Mouse (Mus musculus) midbrain, embryonic 16.5 days (tissue): ENCODE results near the gene Ttc3. TPM values are rescaled to one million over a fixed set of nuclear protein-coding genes. Genes with fewer than 3 reads are reported as not detected.
A peak's percentile ranks its signal among the peaks of the same experiment; 100 is the strongest.

Experiments
- ATAC-seq: fragments of 200-750 bp; cut with Nextera tagmentation; 2 replicates; pipeline ENCODE4 v1.8.0; 2017; ENCODE audit warnings: moderate TSS enrichment
- H3K27ac ChIP-seq: fragments of 300-500 bp; sonication (generic); 2 replicates; pipeline ENCODE4 v1.5.1; 2014; ENCODE audit warnings: mild to moderate bottlenecking, low read length, mixed read lengths
- H3K27me3 ChIP-seq: fragments of 300-500 bp; sonication (generic); 2 replicates; pipeline ENCODE4 v1.6.1; 2014; ENCODE audit warnings: low read depth, low read length, mixed read lengths; ENCODE audit not compliant: control insufficient read depth, insufficient read depth
- H3K36me3 ChIP-seq: fragments of 300-500 bp; sonication (generic); 2 replicates; pipeline ENCODE4 v1.6.1; 2014; ENCODE audit warnings: mild to moderate bottlenecking, low read length, moderate library complexity, mixed read lengths; ENCODE audit not compliant: control insufficient read depth, insufficient read depth
- H3K4me1 ChIP-seq: fragments of 300-500 bp; sonication (generic); 2 replicates; pipeline ENCODE4 v1.6.1; 2014; ENCODE audit warnings: mild to moderate bottlenecking, low read length, mixed read lengths; ENCODE audit not compliant: control insufficient read depth, insufficient read depth
- H3K4me2 ChIP-seq: fragments of 300-500 bp; sonication (generic); 2 replicates; pipeline ENCODE4 v1.6.1; 2014; ENCODE audit warnings: mild to moderate bottlenecking, low read length, mixed read lengths
- H3K4me3 ChIP-seq: fragments of 300-500 bp; sonication (generic); 2 replicates; pipeline ENCODE4 v1.5.1; 2014; ENCODE audit warnings: low read depth, mild to moderate bottlenecking, low read length, moderate library complexity, mixed read lengths
- H3K9ac ChIP-seq: fragments of 300-500 bp; sonication (generic); 2 replicates; pipeline ENCODE4 v1.6.1; 2014; ENCODE audit warnings: low read depth, low read length, mixed read lengths
- H3K9me3 ChIP-seq: fragments of 300-500 bp; sonication (generic); replicated peaks from 2 replicates; pipeline ENCODE4 v1.6.1; 2014; ENCODE audit warnings: mild to moderate bottlenecking, low read length, mixed read lengths; ENCODE audit not compliant: control insufficient read depth, poor library complexity, severe bottlenecking
- WGBS: fragments of 180-500 bp; shearing (Covaris S2); extraction: QIAGEN DNeasy Blood & Tissue Kit; methylation state at CpG from one replicate; pipeline ENCODE4 v1.1.7; 2014; 5-methylcytosine and 5-hydroxymethylcytosine counted together
- polyA plus RNA-seq: library from polyadenylated mRNA; unstranded; fragments of >200 nt; fragmentation: Nextera tagmentation; extraction: Ambion mirVana; gene quantifications from 2 replicates; pipeline ENCODE4 v1.2.1, GENCODE M21; 2015

Ttc3 gene
- 1,007 and 1,053 TPM in 2 replicates for polyA plus RNA-seq

DNA sequence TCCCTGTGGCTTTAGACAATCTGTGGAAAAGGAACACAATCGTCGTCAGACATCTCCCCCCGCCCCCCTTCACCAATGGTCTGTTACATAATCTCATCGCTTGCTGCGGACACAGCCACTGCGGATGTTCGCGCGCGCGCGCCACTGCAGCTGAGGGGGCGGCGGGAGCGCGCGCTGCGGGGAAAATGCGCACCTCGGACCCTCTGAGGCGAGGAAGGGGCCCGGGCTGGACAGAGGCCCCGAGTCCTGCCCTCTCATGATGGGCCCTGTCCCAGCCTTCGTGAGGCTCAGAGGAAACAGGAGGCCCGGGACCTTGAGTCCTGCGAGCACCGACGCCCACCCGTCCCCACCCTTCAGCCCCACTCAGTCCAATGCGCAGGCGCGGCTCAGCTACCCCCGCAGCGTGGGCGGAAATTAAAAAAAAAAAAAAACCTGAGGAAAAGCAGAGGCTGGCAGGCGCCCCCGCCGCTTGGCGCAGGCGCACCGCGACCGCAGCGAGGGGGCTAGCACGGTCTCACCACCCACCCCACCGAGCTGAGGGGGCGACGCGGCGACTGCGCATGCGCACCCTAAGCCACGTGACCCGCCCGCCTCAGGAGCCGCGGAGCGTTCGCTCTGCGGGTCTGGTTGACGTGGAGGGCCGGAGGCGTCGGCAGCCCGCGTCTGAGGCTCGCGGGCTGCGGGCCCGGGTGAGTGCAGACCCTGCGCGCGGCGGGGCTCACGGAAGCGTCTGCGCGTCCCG is at the start of gene Ttc3:
Gene Ttc3 (plus strand): TSS at position 446 of the 742 bp plus-strand sequence.
- Histone ChIP-seq H3K27me3 (no peaks in the 10 kb centered on the region), H3K4me3 (peak within 1 kb of the TSS; percentile 89), H3K9ac (peak within 1 kb of the TSS; percentile 100), H3K36me3 (no peaks in the 10 kb centered on the region), H3K4me2 (peak within 1 kb of the TSS; percentile 83), H3K4me1 (peaks cover 34% of the 10 kb centered on the region), H3K9me3 (no peaks in the 10 kb centered on the region), H3K27ac (peak within 1 kb of the TSS; percentile 100)
- WGBS: under 1% methylated on average over 66 of the region's 79 CpGs
- ATAC-seq: peak; percentile 76

DNA sequence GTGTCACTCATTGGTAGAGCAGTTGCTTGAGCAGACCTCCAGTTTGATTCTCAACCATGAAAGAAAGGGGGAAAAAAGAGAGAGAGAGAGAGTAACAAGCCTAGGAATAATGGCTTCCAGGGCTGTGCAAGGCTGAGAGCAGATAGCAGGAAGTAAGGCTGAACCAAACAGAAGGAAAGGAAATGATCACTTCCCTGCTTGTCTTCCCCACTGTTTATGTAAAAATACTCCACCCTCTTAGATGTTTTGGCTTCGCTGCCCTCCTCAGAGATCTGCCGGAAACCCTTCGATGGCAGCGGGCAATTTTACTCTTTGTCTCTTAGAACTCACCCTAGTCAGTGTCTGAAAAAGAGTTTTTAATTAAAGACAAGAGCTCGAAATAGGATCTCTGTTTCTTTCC is 46.7 kb upstream of the Ttc3 start:
- 82% methylated on average over 5 of the region's 5 CpGs for WGBS
- no peak overlapping the region for H3K27ac ChIP-seq
- H3K4me2 ChIP-seq: no peak overlapping the region
- H3K9ac ChIP-seq: no peak overlapping the region
- ATAC-seq: no peak
- H3K4me3 ChIP-seq: no peak overlapping the region
- no peaks in the 10 kb centered on the region for H3K9me3 ChIP-seq
- peaks cover 4% of the 10 kb centered on the region; the same call in 1 of the 2 replicates for H3K4me1 ChIP-seq
- peaks cover 11% of the 10 kb centered on the region for H3K27me3 ChIP-seq
- no peaks in the 10 kb centered on the region for H3K36me3 ChIP-seq

DNA sequence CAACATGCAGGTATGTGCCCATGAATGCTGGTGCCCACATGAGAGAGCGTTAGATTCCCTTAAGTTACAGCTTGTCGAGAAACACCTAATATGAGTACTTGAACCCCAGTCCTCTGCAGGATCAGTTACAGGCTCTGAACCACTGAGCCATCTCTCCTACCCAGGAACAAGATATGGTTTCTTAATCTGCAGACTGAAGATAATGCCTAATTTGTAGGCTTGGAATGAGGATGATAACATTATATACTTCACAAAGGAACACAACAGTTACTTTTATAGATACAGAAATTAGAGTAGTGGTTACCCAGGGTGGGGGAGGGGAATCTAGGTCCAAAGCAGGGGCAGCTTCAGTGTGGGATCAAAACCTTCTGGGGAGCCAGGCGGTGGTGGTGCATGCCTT is 44.4 kb upstream of the Ttc3 start:
- Histone ChIP-seq H3K27ac (no peak overlapping the region), H3K36me3 (no peaks in the 10 kb centered on the region), H3K4me1 (peaks cover 15% of the 10 kb centered on the region), H3K27me3 (peaks cover 11% of the 10 kb centered on the region), H3K4me3 (no peak overlapping the region), H3K9ac (no peak overlapping the region), H3K9me3 (no peaks in the 10 kb centered on the region), H3K4me2 (no peak overlapping the region)
- WGBS: 94% methylated on average over 3 of the region's 3 CpGs
- no peak for ATAC-seq

DNA sequence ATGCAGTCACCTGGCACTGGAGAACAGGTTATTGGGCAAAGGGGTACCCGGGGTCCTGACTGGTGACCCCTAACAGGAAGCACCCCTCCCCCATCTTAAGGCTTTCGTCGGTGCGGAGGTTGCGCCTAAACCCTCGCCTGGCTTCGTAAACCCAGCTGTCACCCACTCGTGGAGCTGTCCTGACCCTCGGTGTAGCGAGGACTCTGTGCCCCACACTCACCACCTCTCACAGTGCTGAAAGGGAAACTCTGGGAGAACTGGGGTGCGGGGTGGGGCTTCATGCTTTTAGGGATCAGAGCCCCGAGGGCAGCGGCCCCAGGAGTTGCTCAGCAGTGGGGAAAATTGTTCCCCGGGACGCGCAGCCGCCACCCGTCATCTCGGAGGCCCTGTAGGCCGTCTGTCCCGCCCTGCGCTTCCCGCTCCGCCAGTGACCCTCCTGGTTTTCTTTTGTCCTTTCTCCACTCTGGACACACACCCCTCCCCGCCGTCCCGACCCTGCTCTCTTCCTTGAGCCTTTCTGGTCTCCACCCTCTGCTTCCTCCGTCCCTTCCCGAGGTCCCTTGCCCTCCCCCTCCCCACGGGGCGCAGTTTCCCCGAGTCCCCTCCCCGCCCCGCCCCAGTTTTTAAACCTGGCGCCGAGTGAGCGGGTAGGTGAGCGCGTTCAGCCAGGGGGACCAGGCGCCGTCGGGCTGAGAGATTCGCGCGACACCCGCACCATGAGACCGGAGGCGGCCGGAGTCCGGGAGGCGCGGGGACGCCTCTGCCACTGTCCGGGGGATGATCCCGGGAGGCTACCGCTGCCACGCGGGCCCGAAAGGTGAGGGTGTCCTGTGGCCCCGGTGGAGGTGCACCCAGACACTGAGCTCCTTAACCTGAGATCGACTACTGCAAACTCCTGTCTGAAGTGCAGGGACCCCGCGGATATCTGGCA is 42.4 kb upstream of the Ttc3 start, which contains the start of gene Ripply3:
Gene Ripply3 (plus strand): TSS at position 640 of the 931 bp plus-strand sequence.
- Histone ChIP-seq H3K4me1 (peaks cover 15% of the 10 kb centered on the region), H3K9ac (peak within 1 kb of the TSS; percentile 39), H3K4me2 (peak within 1 kb of the TSS; percentile 64), H3K27ac (no peak within 1 kb of the TSS), H3K9me3 (no peaks in the 10 kb centered on the region), H3K27me3 (peaks cover 11% of the 10 kb centered on the region), H3K36me3 (no peaks in the 10 kb centered on the region), H3K4me3 (peak within 1 kb of the TSS; percentile 37)
- ATAC-seq: no peak
- under 1% methylated on average over 62 of the region's 63 CpGs for WGBS

DNA sequence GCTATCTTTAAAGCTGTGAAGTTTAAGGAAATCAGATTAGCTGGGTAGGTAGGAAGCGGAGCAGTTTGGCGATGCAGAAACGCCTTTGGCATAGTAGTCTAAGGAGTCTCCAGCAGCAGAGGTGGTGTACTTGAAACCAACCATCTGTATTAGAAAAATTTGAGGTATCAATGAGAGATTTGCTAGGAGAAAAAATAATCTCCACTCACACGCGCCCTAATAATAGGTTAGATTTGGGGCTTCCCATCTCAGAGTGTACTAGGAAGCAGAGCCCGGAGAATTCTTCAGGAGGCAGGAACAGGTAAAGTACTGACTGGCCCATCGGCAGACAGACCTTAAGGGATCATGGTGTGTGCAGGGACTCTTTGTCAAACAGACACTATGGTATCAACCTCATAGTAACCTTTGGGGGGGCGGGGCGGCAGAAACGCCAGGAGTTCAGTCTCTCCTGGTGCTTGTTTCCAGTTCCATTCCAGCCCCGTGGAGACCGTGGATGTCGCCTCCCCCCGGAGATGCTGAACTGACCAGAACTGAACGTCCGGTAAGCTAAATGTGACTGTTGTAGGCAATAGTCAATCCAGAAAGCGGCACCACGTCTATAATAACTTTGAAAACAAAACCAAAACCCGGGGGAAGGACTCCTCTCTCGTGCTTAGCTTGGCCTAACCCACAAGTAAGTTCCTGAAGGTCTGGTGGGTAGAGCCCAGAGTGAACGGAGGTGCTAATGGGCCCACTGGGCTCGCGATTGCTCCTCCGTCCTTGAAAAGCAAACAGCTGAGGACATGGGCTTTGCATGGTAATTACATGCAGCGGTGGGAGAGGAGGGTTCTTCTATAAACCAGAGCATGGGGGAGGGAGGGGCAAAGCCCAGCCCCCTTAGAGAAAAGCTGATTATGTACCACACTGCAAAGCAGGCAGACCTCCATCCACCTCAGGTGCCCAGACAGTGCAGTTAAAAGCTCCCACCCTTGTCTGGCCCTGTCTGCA is 41.2 kb upstream of the Ttc3 start:
- Histone ChIP-seq H3K27me3 (peaks cover 11% of the 10 kb centered on the region), H3K4me1 (peaks cover 15% of the 10 kb centered on the region), H3K4me3 (peak overlapping the region; percentile 37; the same call in 1 of the 2 replicates), H3K9me3 (no peaks in the 10 kb centered on the region), H3K9ac (no peak overlapping the region), H3K36me3 (no peaks in the 10 kb centered on the region), H3K27ac (no peak overlapping the region), H3K4me2 (peak overlapping the region; percentile 64)
- no peak for ATAC-seq
- 5% methylated on average over 25 of the region's 25 CpGs for WGBS

DNA sequence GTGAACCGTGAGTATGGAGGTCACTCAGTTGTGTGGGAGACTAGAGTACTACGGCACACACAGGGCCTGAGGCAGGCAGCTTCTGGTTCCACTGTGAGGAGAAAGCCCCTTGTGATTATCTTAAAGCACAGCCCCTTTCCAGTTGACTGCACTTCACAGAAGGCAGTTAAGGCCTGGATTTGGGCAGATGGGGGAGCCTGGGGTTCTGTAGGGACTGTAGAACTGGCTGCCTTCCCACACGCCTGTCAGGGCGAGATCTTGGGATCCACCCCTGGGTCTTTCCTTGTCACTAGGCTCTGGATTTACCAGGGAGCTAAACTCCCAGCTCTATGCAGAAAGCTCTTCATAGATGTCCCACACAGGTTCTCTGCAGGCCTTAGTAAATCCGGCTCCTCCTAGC is 40.0 kb upstream of the Ttc3 start:
- no peak for ATAC-seq
- no peak overlapping the region for H3K9ac ChIP-seq

DNA sequence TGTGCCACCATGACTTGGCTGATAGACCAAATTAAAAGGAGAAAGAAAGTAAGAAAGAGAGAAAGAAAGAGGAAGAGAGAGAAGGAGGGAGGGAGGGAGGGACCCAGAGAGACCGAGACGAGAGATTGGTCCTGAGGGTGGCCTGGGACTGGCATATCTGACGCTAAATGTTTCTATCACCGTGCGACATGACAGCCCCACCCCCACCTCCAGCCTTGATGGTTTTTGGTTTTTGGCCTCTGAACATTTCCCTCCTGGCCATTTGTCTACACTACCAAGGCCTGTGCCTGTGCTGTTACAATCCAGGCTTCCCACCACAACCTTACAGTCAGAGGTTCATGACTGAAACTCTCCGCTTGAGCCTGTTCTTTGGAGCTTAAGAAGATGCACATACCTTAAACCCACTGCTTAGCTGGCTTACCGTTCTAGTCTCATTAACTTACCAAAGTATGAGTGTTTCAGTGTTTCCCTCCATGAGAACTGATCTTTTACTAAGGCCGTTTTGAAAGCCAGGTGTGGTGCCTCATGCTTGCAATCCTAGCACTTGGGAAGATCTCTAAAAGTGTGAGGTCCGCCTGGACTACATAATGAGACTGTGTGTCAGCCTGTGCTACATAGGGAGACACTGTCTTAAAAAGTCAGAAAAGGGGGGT is 39.1 kb upstream of the Ttc3 start:
- no peaks in the 10 kb centered on the region for H3K9me3 ChIP-seq
- H3K9ac ChIP-seq: no peak overlapping the region
- no peak overlapping the region for H3K4me3 ChIP-seq
- ATAC-seq: no peak
- no peaks in the 10 kb centered on the region for H3K36me3 ChIP-seq
- H3K27me3 ChIP-seq: peaks cover 11% of the 10 kb centered on the region
- H3K4me1 ChIP-seq: peaks cover 15% of the 10 kb centered on the region
- H3K27ac ChIP-seq: no peak overlapping the region
- no peak overlapping the region for H3K4me2 ChIP-seq
- WGBS: 83% methylated on average over 9 of the region's 9 CpGs

More for the DNA sequence above, 40.0 kb upstream of the Ttc3 start:
- H3K9me3 ChIP-seq: no peaks in the 10 kb centered on the region
- H3K36me3 ChIP-seq: no peaks in the 10 kb centered on the region
- WGBS: 54% methylated on average over 5 of the region's 5 CpGs
- peaks cover 11% of the 10 kb centered on the region for H3K27me3 ChIP-seq
- peaks cover 15% of the 10 kb centered on the region for H3K4me1 ChIP-seq
- no peak overlapping the region for H3K4me3 ChIP-seq
- no peak overlapping the region for H3K4me2 ChIP-seq
- no peak overlapping the region for H3K27ac ChIP-seq

DNA sequence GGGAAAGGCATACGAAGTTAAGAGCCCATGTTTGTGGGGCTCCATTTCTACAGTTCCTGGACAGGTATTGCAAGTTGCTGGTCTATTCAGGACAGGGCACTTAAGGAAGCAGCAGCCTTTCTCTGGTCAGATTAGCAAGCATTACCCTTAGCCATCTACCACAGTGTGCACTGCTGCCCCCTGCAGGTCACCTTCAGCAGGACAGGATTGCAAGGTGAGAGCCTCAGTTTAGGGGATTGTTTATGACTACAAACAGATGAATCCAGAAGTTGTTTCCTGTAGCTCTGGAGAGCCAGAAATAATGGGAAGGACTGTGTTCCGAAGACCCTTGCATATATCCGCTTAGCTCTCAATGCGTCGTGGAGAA is 38.5 kb upstream of the Ttc3 start:
- no peak overlapping the region for H3K4me2 ChIP-seq
- no peak overlapping the region for H3K27ac ChIP-seq
- no peak for ATAC-seq
- H3K36me3 ChIP-seq: no peaks in the 10 kb centered on the region
- peaks cover 8% of the 10 kb centered on the region for H3K27me3 ChIP-seq
- no peaks in the 10 kb centered on the region for H3K9me3 ChIP-seq
- H3K4me3 ChIP-seq: no peak overlapping the region
- H3K9ac ChIP-seq: no peak overlapping the region
- 64% methylated on average over 5 of the region's 5 CpGs for WGBS
- H3K4me1 ChIP-seq: peaks cover 15% of the 10 kb centered on the region
